In the genomic region with DNA sequence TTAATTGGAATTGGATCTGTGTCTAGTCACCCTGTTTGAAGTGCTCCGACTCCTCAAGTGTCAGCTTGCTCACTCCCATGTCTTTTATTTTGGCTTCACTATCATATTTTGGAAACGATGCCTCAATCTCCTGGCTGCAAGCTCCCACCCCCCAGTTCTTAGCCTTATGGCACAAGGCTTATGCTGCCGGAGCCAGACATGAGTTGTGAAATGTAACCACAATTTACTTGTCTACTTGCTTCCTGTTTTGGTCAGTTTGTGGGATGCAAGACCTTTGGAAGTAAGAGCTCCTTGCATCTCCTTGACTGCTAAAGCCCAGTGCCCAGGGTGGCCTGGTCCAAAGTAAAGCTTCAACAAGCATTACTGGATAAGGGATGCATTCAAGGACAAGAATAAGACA, we compare ENCODE assay signal across 8 mouse cellular contexts.
"Had no signal": no experiment of that assay in that cellular context is flagged by ENCODE, and none has a peak within 500 bp of the region (broad histone marks: within the 10 kb centered on the region; RNA-seq: fewer than 3 reads in every experiment).

No protein-coding gene starts in this region.

- H3K4me2 ChIP-seq: limb, embryonic 15.5 days; liver, embryonic 12.5 days; lung, embryonic 14.5 days; neural tube, embryonic 13.5 days had no signal

- H3K36me3 ChIP-seq: limb, embryonic 15.5 days; liver, embryonic 12.5 days; neural tube, embryonic 13.5 days had no signal

- H3K27ac ChIP-seq: layer of hippocampus, adult 2 months; limb, embryonic 15.5 days; liver, embryonic 12.5 days; stomach, postnatal 0 days had no signal

- H3K9ac ChIP-seq: limb, embryonic 15.5 days; liver, embryonic 12.5 days; lung, embryonic 14.5 days; neural tube, embryonic 13.5 days had no signal

- H3K4me3 ChIP-seq: layer of hippocampus, adult 2 months; limb, embryonic 15.5 days; liver, embryonic 12.5 days; neural tube, embryonic 13.5 days had no signal

- H3K27me3 ChIP-seq: limb, embryonic 15.5 days; liver, embryonic 12.5 days; neural tube, embryonic 13.5 days had no signal

- H3K9me3 ChIP-seq: limb, embryonic 15.5 days; liver, embryonic 12.5 days; neural tube, embryonic 13.5 days had no signal

- ATAC-seq: liver, embryonic 12.5 days had no signal

- DNase-seq: kidney, adult 18-20 months; thymus, postnatal 4 days had no signal

- H3K4me1 ChIP-seq: liver, embryonic 12.5 days had no signal
